ENCODE assay signal across 1 mouse cellular context in the genomic region with DNA sequence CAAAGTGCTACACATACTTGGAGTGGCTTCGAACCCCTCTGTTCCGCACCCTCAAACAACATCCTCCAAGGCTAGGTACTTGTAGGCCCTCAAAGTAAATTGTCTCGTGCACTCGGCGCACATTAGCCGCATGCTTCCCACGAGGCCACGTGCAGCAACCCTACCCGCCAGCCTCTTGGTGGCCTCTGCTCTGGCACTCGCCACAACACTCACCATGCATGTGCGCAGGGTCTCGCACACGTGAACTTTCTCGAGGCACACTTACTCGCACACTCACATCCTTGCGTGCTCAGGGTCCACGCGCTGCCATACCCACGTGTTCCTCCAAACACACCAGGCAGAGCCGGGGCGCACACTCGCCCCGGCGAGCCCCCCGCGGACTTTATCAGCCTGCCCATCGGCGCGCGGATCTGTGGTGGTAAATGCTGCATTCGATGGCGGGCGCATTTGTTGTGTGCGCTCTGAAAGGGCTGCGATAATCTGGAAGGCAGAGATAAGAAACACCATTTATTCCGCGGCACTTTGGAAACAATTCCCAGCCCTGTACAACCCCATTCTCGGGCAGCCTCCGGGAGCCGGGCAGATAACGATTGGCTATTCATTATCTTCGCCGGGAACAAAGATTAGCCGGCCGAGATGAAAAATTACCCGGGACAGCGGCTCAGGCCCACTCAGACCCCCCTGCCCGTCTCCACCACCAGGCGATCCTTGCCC.
A peak's percentile ranks its signal among the peaks of the same experiment; 100 is the strongest.
TF ChIP-seq lines count a peak whose summit lies in the region.

No protein-coding gene starts in this region.

TF ChIP-seq in MEL, 35 proteins besides CTCF, POLR2A, EP300 and RAD21 (continued from another document):
- TF ChIP-seq BHLHE40 (IDR thresholded peaks at IDR 0.05; ENCODE audit: borderline replicate concordance, low read depth, low read length) (peak; percentile 70), TAL1 (IDR thresholded peaks at IDR 0.05; ENCODE audit: low read length) (peak; percentile 45), MAX (IDR thresholded peaks at IDR 0.05; ENCODE audit: low read length) (peak; percentile 97), TCF12 (IDR thresholded peaks at IDR 0.05; ENCODE audit: low read depth, low read length) (peak; percentile 82), GATA1 (IDR thresholded peaks at IDR 0.05; ENCODE audit: low read depth, low read length) (peak; percentile 85)
